Mouse (Mus musculus) MEL (cell line): ENCODE data around the gene Lrrtm3. TPM values are rescaled to one million over a fixed set of nuclear protein-coding genes. Genes with fewer than 3 reads are reported as not detected.

Source experiments
- DNase-seq: peaks from one replicate; pipeline ENCODE4 v3.0.0; 2011; ENCODE audit warnings: low read depth, low spot score
- H3K27ac ChIP-seq: 2 replicates; pipeline ENCODE4 v1.5.1; 2012; ENCODE audit warnings: low read depth, mild to moderate bottlenecking, control low read depth, low read length, moderate library complexity; ENCODE audit not compliant: control insufficient read depth
- H3K27me3 ChIP-seq, 2 experiments: fragments of 150-350 bp in 1 of 2; sonication (generic) in 1 of 2; 2 replicates each; pipeline ENCODE4 v1.6.1; 2012; ENCODE audit warnings: low read length in 2 of 2, mild to moderate bottlenecking in 2 of 2, improper control_type of control experiment in 1 of 2, moderate library complexity in 1 of 2; ENCODE audit not compliant: insufficient read depth in 2 of 2, control insufficient read depth in 1 of 2
- H3K36me3 ChIP-seq, 2 experiments: 2 replicates each; pipeline ENCODE4 v1.6.1; 2012 to 2014; ENCODE audit warnings: low read length in 2 of 2, improper control_type of control experiment in 1 of 2, inconsistent platforms in 1 of 2, mild to moderate bottlenecking in 1 of 2; ENCODE audit not compliant: insufficient read depth in 2 of 2, control insufficient read depth in 1 of 2
- H3K4me1 ChIP-seq, 2 experiments: fragments of 150-350 bp in 1 of 2; sonication (generic) in 1 of 2; 2 replicates each; pipeline ENCODE4 v1.6.1; 2012; ENCODE audit warnings: low read length in 2 of 2, improper control_type of control experiment in 1 of 2, mild to moderate bottlenecking in 1 of 2; ENCODE audit not compliant: insufficient read depth in 2 of 2, control insufficient read depth in 1 of 2
- H3K4me3 ChIP-seq, 2 experiments: fragments of 150-350 bp in 1 of 2; sonication (generic) in 1 of 2; 2 replicates each; pipeline ENCODE4 v1.5.1; 2012; ENCODE audit warnings: low read depth in 2 of 2, low read length in 2 of 2, mild to moderate bottlenecking in 2 of 2, moderate library complexity in 2 of 2, control low read depth in 1 of 2, improper control_type of control experiment in 1 of 2; ENCODE audit not compliant: control insufficient read depth in 1 of 2, insufficient read depth in 1 of 2
- H3K79me2 ChIP-seq: 2 replicates; pipeline ENCODE4 v1.6.1; 2012; ENCODE audit warnings: mild to moderate bottlenecking, low read length, moderate library complexity; ENCODE audit not compliant: control insufficient read depth, poor library complexity, insufficient read depth
- H3K9ac ChIP-seq: 2 replicates; pipeline ENCODE4 v1.6.1; 2012; ENCODE audit warnings: low read depth, mild to moderate bottlenecking, control low read depth, low read length, moderate library complexity; ENCODE audit not compliant: control insufficient read depth, poor library complexity, severe bottlenecking
- H3K9me3 ChIP-seq: fragments of 150-350 bp; sonication (generic); replicated peaks from 2 replicates; pipeline ENCODE4 v1.6.1; 2012; ENCODE audit warnings: mild to moderate bottlenecking, low read length, improper control_type of control experiment, moderate library complexity; ENCODE audit not compliant: insufficient read depth
- CHD1 ChIP-seq: IDR thresholded peaks from 2 replicates; pipeline ENCODE4 v1.6.1; 2012; ENCODE audit warnings: low read depth, mild to moderate bottlenecking, inconsistent platforms, low read length, improper control_type of control experiment
- CTCF ChIP-seq, 3 experiments: IDR thresholded peaks in 2 of 3; conservative IDR thresholded peaks in 1 of 3; 2 replicates each; pipeline ENCODE4 v1.5.1; 2011 to 2012; ENCODE audit warnings: low read length in 3 of 3, low read depth in 2 of 3, mild to moderate bottlenecking in 2 of 3, improper control_type of control experiment in 1 of 3, inconsistent platforms in 1 of 3, mixed read lengths in 1 of 3, moderate library complexity in 1 of 3; ENCODE audit not compliant: control insufficient read depth in 1 of 3, insufficient read depth in 1 of 3, poor library complexity in 1 of 3, severe bottlenecking in 1 of 3
- E2F4 ChIP-seq: IDR thresholded peaks from 2 replicates; pipeline ENCODE4 v1.6.1; 2011; ENCODE audit warnings: low read depth, low read length, improper control_type of control experiment, borderline replicate concordance
- ELF1 ChIP-seq: IDR thresholded peaks from 2 replicates; pipeline ENCODE4 v1.6.1; 2014; ENCODE audit warnings: low read depth, mild to moderate bottlenecking, inconsistent platforms, low read length, improper control_type of control experiment, moderate library complexity
- EP300 ChIP-seq, 2 experiments: IDR thresholded peaks; 2 replicates each; pipeline ENCODE4 v1.6.1; 2011; ENCODE audit warnings: improper control_type of control experiment in 2 of 2, low read length in 2 of 2, low read depth in 1 of 2, mild to moderate bottlenecking in 1 of 2
- GABPA ChIP-seq: IDR thresholded peaks from 2 replicates; pipeline ENCODE4 v1.6.1; 2012; ENCODE audit warnings: low read depth, mild to moderate bottlenecking, inconsistent platforms, low read length, improper control_type of control experiment, moderate library complexity
- GATA1 ChIP-seq: IDR thresholded peaks from 2 replicates; pipeline ENCODE4 v1.6.1; 2011; ENCODE audit warnings: low read depth, low read length, improper control_type of control experiment
- HCFC1 ChIP-seq: IDR thresholded peaks from 2 replicates; pipeline ENCODE4 v1.6.1; 2012; ENCODE audit warnings: low read depth, mild to moderate bottlenecking, inconsistent platforms, low read length, improper control_type of control experiment, moderate library complexity
- JUND ChIP-seq: IDR thresholded peaks from 2 replicates; pipeline ENCODE4 v1.6.1; 2011; ENCODE audit warnings: low read depth, mild to moderate bottlenecking, improper control_type of control experiment, low read length
- KAT2A ChIP-seq: conservative IDR thresholded peaks from 2 replicates; pipeline ENCODE4 v1.6.1; 2012; ENCODE audit warnings: low read depth, low read length, improper control_type of control experiment, inconsistent platforms
- MAZ ChIP-seq: IDR thresholded peaks from 2 replicates; pipeline ENCODE4 v1.6.1; 2012; ENCODE audit warnings: low read depth, mild to moderate bottlenecking, inconsistent platforms, low read length, improper control_type of control experiment
- MEF2A ChIP-seq: IDR thresholded peaks from 2 replicates; pipeline ENCODE4 v1.6.1; 2014; ENCODE audit warnings: low read depth, mild to moderate bottlenecking, inconsistent platforms, low read length, improper control_type of control experiment; ENCODE audit not compliant: poor library complexity, insufficient replicate concordance, severe bottlenecking; ENCODE audit errors: extremely low read depth
- MYC ChIP-seq: IDR thresholded peaks from 2 replicates; pipeline ENCODE4 v1.6.1; 2011; ENCODE audit warnings: low read depth, mild to moderate bottlenecking, low read length, improper control_type of control experiment, moderate library complexity
- POLR2A ChIP-seq, 2 experiments: IDR thresholded peaks; 2 replicates each; pipeline ENCODE4 v1.6.1; 2011 to 2012; ENCODE audit warnings: low read length in 2 of 2, mild to moderate bottlenecking in 2 of 2, control low read depth in 1 of 2, improper control_type of control experiment in 1 of 2, low read depth in 1 of 2, moderate library complexity in 1 of 2; ENCODE audit not compliant: control insufficient read depth in 1 of 2, insufficient read depth in 1 of 2, poor library complexity in 1 of 2
- POLR2AphosphoS2 ChIP-seq: IDR thresholded peaks from 2 replicates; pipeline ENCODE4 v1.6.1; 2011; ENCODE audit warnings: low read length, improper control_type of control experiment
- POLR2AphosphoS5 ChIP-seq: IDR thresholded peaks from 2 replicates; pipeline ENCODE4 v1.6.1; 2012; ENCODE audit warnings: low read depth, borderline replicate concordance, mild to moderate bottlenecking, inconsistent platforms, low read length, moderate library complexity, mixed read lengths
- RAD21 ChIP-seq: IDR thresholded peaks from 2 replicates; pipeline ENCODE4 v1.6.1; 2011; ENCODE audit warnings: mild to moderate bottlenecking, low read depth, low read length, improper control_type of control experiment
- RCOR1 ChIP-seq: IDR thresholded peaks from 2 replicates; pipeline ENCODE4 v1.6.1; 2012; ENCODE audit warnings: low read depth, mild to moderate bottlenecking, inconsistent platforms, low read length, improper control_type of control experiment
- SMC3 ChIP-seq: IDR thresholded peaks from 2 replicates; pipeline ENCODE4 v1.6.1; 2011; ENCODE audit warnings: low read depth, low read length, improper control_type of control experiment
- TCF12 ChIP-seq: IDR thresholded peaks from 2 replicates; pipeline ENCODE4 v1.6.1; 2014; ENCODE audit warnings: low read depth, mild to moderate bottlenecking, inconsistent platforms, low read length, improper control_type of control experiment, moderate library complexity
- ZC3H11A ChIP-seq: IDR thresholded peaks from 2 replicates; pipeline ENCODE4 v1.6.1; 2012; ENCODE audit warnings: low read depth, mild to moderate bottlenecking, inconsistent platforms, low read length, improper control_type of control experiment
- ZKSCAN1 ChIP-seq: IDR thresholded peaks from 2 replicates; pipeline ENCODE4 v1.6.1; 2012; ENCODE audit warnings: low read depth, mild to moderate bottlenecking, inconsistent platforms, low read length, improper control_type of control experiment, moderate library complexity
- polyA plus RNA-seq, 2 experiments: library from polyadenylated mRNA; stranded (reverse) in 1 of 2; unstranded in 1 of 2; fragments of >175 nt in 1 of 2; fragments of >200 nt in 1 of 2; gene quantifications; 2 replicates each; pipeline versions ENCODE4 v1.2.1 to v1.2.4; 2012; ENCODE audit warnings: low replicate concordance in 2 of 2, low read depth in 1 of 2; ENCODE audit not compliant: insufficient read length in 2 of 2, insufficient read depth in 1 of 2, missing spikeins in 1 of 2
- total RNA-seq: library from RNA; depleted of rRNA; stranded (reverse); fragments of 300-350 nt; gene quantifications from 2 replicates; pipeline ENCODE4 v1.2.3, GENCODE M21; 2012

The Lrrtm3 gene
- total and polyA plus RNA-seq, 3 experiments: not detected

GRCm38 (mm10) chr10:64084465-64084864, 5.6 kb downstream of the Lrrtm3 start:
- no peak overlapping the region for H3K9ac ChIP-seq
- no peaks in the 10 kb centered on the region for H3K36me3 ChIP-seq
- DNase-seq: peak; percentile 30
- no peaks in the 10 kb centered on the region for H3K79me2 ChIP-seq
- TF ChIP-seq RAD21: peak; percentile 91
- TF ChIP-seq POLR2AphosphoS2: no peak
- TF ChIP-seq SMC3: peak; percentile 68
- TF ChIP-seq POLR2AphosphoS5: no peak
- peak; percentile 42 to 99 (median 82); a peak in 5 of 6 replicates for TF ChIP-seq CTCF (IDR thresholded peaks at IDR 0.05 in 2 of 3, conservative IDR thresholded peaks at IDR 0.05 in 1 of 3; ENCODE audit: control insufficient read depth in 1 of 3, insufficient read depth in 1 of 3, low read depth in 2 of 3, low read length in 3 of 3, poor library complexity in 1 of 3, severe bottlenecking in 1 of 3)
- TF ChIP-seq ZC3H11A: peak; percentile 64
- no peak for TF ChIP-seq ZKSCAN1
- TF ChIP-seq JUND: no peak
- TF ChIP-seq, all 39 proteins: peak for 4
- H3K4me1 ChIP-seq: no peaks in the 10 kb centered on the region
- H3K4me3 ChIP-seq: no peak overlapping the region
- H3K27me3 ChIP-seq: no peaks in the 10 kb centered on the region
- H3K9me3 ChIP-seq: no peaks in the 10 kb centered on the region
- H3K27ac ChIP-seq: no peak overlapping the region

GRCm38 (mm10) chr10:64083813-64084212, 6.3 kb downstream of the Lrrtm3 start:
- Histone ChIP-seq H3K27me3 (no peaks in the 10 kb centered on the region), H3K79me2 (no peaks in the 10 kb centered on the region), H3K9ac (no peak overlapping the region), H3K36me3 (no peaks in the 10 kb centered on the region), H3K27ac (no peak overlapping the region), H3K4me1 (no peaks in the 10 kb centered on the region)
- TF ChIP-seq E2F4: no peak
- TF ChIP-seq RCOR1: no peak
- TF ChIP-seq CHD1: no peak
- TF ChIP-seq SMC3: no peak
- TF ChIP-seq POLR2A (IDR thresholded peaks at IDR 0.05; ENCODE audit: control insufficient read depth in 1 of 2, insufficient read depth in 1 of 2, low read depth in 1 of 2, low read length in 2 of 2, poor library complexity in 1 of 2): no peak
- no peak for TF ChIP-seq ELF1
- TF ChIP-seq MYC: no peak
- TF ChIP-seq TCF12: no peak
- no peak for TF ChIP-seq MAZ
- no peak for TF ChIP-seq CTCF (IDR thresholded peaks at IDR 0.05 in 2 of 3, conservative IDR thresholded peaks at IDR 0.05 in 1 of 3; ENCODE audit: control insufficient read depth in 1 of 3, insufficient read depth in 1 of 3, low read depth in 2 of 3, low read length in 3 of 3, poor library complexity in 1 of 3, severe bottlenecking in 1 of 3)
- TF ChIP-seq MEF2A: no peak
- no peak for TF ChIP-seq GATA1
- TF ChIP-seq KAT2A: no peak
- TF ChIP-seq ZC3H11A: no peak
- no peak for TF ChIP-seq GABPA
- TF ChIP-seq HCFC1: no peak
- TF ChIP-seq JUND: no peak
- TF ChIP-seq POLR2AphosphoS5: no peak
- no peak for TF ChIP-seq EP300 (IDR thresholded peaks at IDR 0.05; ENCODE audit: low read depth in 1 of 2, low read length in 2 of 2)
- TF ChIP-seq, all 39 proteins: peak for 0
- DNase-seq: no peak
- Histone ChIP-seq H3K9me3 (no peaks in the 10 kb centered on the region), H3K4me3 (no peak overlapping the region)
